Mouse (Mus musculus) gastrocnemius, adult 2 months (tissue): ENCODE measurements around the gene Slc6a1. TPM values are rescaled to one million over a fixed set of nuclear protein-coding genes. Genes with fewer than 3 reads are reported as not detected.
A peak's percentile ranks its signal among the peaks of the same experiment; 100 is the strongest.
"Not testable (repeated sequence)": the region's sequence is repeated elsewhere in the genome, so short reads cannot be mapped to it uniquely, and the experiment has no call there.

Experiments used
- DNase-seq: peaks from one replicate; pipeline ENCODE4 v3.0.0; 2022
- H3K27ac ChIP-seq: fragments of 200-600 bp; 2 replicates; pipeline ENCODE4 v1.8.1; 2022; ENCODE audit warnings: mild to moderate bottlenecking
- H3K4me3 ChIP-seq: fragments of 200-600 bp; 2 replicates; pipeline ENCODE4 v1.8.1; 2022; ENCODE audit warnings: mild to moderate bottlenecking, moderate library complexity
- CTCF ChIP-seq: fragments of 200-600 bp; IDR thresholded peaks from 2 replicates; pipeline ENCODE4 v1.8.1; 2022; ENCODE audit warnings: antibody characterized with exemption, mild to moderate bottlenecking, moderate library complexity
- intact Hi-C: fragments of 180-260 bp; cut with DNase I; formaldehyde crosslinking; loops from one replicate; pipeline ENCODE4 v1.15.1; 2025
- total RNA-seq, 2 experiments: library from RNA; stranded (reverse); gene quantifications; 2 replicates each; pipeline ENCODE4 v1.2.3; 2021

Slc6a1 gene
- total RNA-seq, 2 experiments from 2014 or later: 0.10 TPM; not detected in 1

- peak; percentile 2; the same call in 1 of the 2 replicates for TF ChIP-seq CTCF
- H3K4me3 ChIP-seq: no peak overlapping the region
- H3K27ac ChIP-seq: no peak overlapping the region
- intact Hi-C loops: no loop called here
- no peak for DNase-seq
These were observed 15.0 kb downstream of the Slc6a1 start for GRCm38 (mm10) chr6:114297260-114298002.

- TF ChIP-seq CTCF: no peak
- no peak for DNase-seq
- Histone ChIP-seq H3K4me3 (no peak overlapping the region), H3K27ac (no peak overlapping the region)
- intact Hi-C loops: no loop called here
These were observed 17.3 kb downstream of the Slc6a1 start for GRCm38 (mm10) chr6:114299699-114300098.

GRCm38 (mm10) chr6:114300737-114301136 is 18.3 kb downstream of the Slc6a1 start:
- no peak for DNase-seq
- no peak overlapping the region for H3K4me3 ChIP-seq
- no peak for TF ChIP-seq CTCF
- intact Hi-C loops: no loop called here
- H3K27ac ChIP-seq: no peak overlapping the region

- H3K4me3 ChIP-seq: no peak overlapping the region
- no peak overlapping the region for H3K27ac ChIP-seq
- no peak for DNase-seq
- intact Hi-C loops: no loop called here
- TF ChIP-seq CTCF: no peak
These were observed 22.2 kb downstream of the Slc6a1 start for GRCm38 (mm10) chr6:114304668-114305067.

GRCm38 (mm10) chr6:114320511-114320910 is 38.1 kb downstream of the Slc6a1 start:
- Histone ChIP-seq H3K27ac (no peak overlapping the region), H3K4me3 (no peak overlapping the region)
- intact Hi-C loops: no loop called here
- DNase-seq: no peak
- TF ChIP-seq CTCF: no peak

GRCm38 (mm10) chr6:114321146-114321545 is 38.7 kb downstream of the Slc6a1 start:
- TF ChIP-seq CTCF: peak; percentile 53
- intact Hi-C loops: no loop called here
- Histone ChIP-seq H3K27ac (no peak overlapping the region), H3K4me3 (no peak overlapping the region)
- no peak for DNase-seq

- no peak overlapping the region for H3K27ac ChIP-seq
- intact Hi-C loops: no loop called here
- DNase-seq: no peak
- H3K4me3 ChIP-seq: no peak overlapping the region
- TF ChIP-seq CTCF: no peak
These were observed 40.5 kb downstream of the Slc6a1 start for GRCm38 (mm10) chr6:114322914-114323313.

GRCm38 (mm10) chr6:114324808-114325207 is 42.4 kb downstream of the Slc6a1 start:
- Histone ChIP-seq H3K4me3 (no peak overlapping the region), H3K27ac (no peak overlapping the region)
- TF ChIP-seq CTCF: no peak
- intact Hi-C loops: no loop called here
- no peak for DNase-seq

GRCm38 (mm10) chr6:114329597-114330470 is 47.4 kb downstream of the Slc6a1 start:
- H3K4me3 ChIP-seq: no peak overlapping the region
- H3K27ac ChIP-seq: no peak overlapping the region
- intact Hi-C loops: no loop called here
- TF ChIP-seq CTCF: peak; percentile 11; the same call in 1 of the 2 replicates
- no peak for DNase-seq

GRCm38 (mm10) chr6:114331926-114332325 is 49.5 kb downstream of the Slc6a1 start:
- intact Hi-C loops: no loop called here
- H3K27ac ChIP-seq: no peak overlapping the region
- no peak for TF ChIP-seq CTCF
- H3K4me3 ChIP-seq: no peak overlapping the region
- DNase-seq: no peak

GRCm38 (mm10) chr6:114336128-114336943 is 53.9 kb downstream of the Slc6a1 start:
- DNase-seq: no peak
- no peak overlapping the region for H3K4me3 ChIP-seq
- no peak for TF ChIP-seq CTCF
- intact Hi-C loops: no loop called here
- no peak overlapping the region for H3K27ac ChIP-seq

GRCm38 (mm10) chr6:114336944-114337215 is 54.4 kb downstream of the Slc6a1 start:
- no peak for TF ChIP-seq CTCF
- H3K4me3 ChIP-seq: no peak overlapping the region
- DNase-seq: no peak
- H3K27ac ChIP-seq: no peak overlapping the region
- intact Hi-C loops: no loop called here

GRCm38 (mm10) chr6:114341381-114341780 is 58.9 kb downstream of the Slc6a1 start:
- intact Hi-C loops: loop anchor here (10.0 kb wide), 1 partner anchor 353 kb away; no protein-coding TSS in a partner anchor
- not testable (repeated sequence) for H3K27ac ChIP-seq, DNase-seq, H3K4me3 ChIP-seq
